ENCODE assay signal across 9 mouse cellular contexts in the genomic region with DNA sequence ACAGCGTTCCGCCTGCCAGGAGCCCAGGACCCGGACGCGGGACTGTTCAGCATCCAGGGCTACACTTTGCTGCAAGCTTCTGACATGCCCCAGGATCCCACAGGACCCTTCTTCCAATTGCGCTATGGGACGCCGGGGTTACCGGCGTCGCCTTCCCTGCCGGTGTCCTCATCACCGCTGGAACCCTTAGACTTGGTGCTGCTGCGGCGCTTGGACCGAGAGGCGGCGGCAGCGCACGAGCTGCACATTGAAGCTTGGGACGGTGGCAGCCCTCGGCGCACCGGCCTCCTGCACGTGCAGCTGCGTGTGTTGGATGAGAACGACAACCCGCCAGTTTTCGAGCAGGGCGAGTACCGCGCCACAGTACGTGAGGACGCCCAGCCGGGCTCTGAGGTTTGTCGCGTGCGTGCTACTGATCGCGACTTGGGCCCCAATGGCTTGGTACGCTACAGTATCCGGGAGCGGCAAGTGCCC. TPM values are rescaled to one million over a fixed set of nuclear protein-coding genes. Genes with fewer than 3 reads are reported as not detected.
DNase-seq lines count a peak whose midpoint lies in the region; ATAC-seq and TF ChIP-seq lines count a peak whose summit lies in the region.
"Had no signal": no experiment of that assay in that cellular context is flagged by ENCODE, and none has a peak within 500 bp of the region (broad histone marks: within the 10 kb centered on the region; RNA-seq: fewer than 3 reads in every experiment).

No protein-coding gene starts in this region.

- under 1% methylated on average over 43 of the region's 43 CpGs for WGBS in kidney, embryonic 16.5 days
- under 1% methylated on average over 43 of the region's 43 CpGs for WGBS in limb, embryonic 14.5 days
- under 1% methylated on average over 43 of the region's 43 CpGs for WGBS in neural tube, embryonic 11.5 days

- H3K27ac ChIP-seq in kidney, embryonic 16.5 days (ENCODE audit: low read length): no peak overlapping the region
- H3K27ac ChIP-seq in limb, embryonic 14.5 days (replicated peaks; ENCODE audit: low read depth, low read length): no peak overlapping the region
- H3K27ac ChIP-seq in neural tube, embryonic 11.5 days (ENCODE audit: low read depth, low read length): no peak overlapping the region

- H3K9me3 ChIP-seq in kidney, embryonic 16.5 days (ENCODE audit: low read length): no peaks in the 10 kb centered on the region
- H3K9me3 ChIP-seq in limb, embryonic 14.5 days (ENCODE audit: control insufficient read depth, low read length): no peaks in the 10 kb centered on the region
- H3K9me3 ChIP-seq in neural tube, embryonic 11.5 days (ENCODE audit: control insufficient read depth, low read length): no peaks in the 10 kb centered on the region

- peak; percentile 46; the same call in 1 of the 2 replicates for ATAC-seq in kidney, embryonic 16.5 days (ENCODE audit: low FRiP score, low TSS enrichment)
- ATAC-seq in granulocyte monocyte progenitor cell, adult 5-6 weeks (replicated peaks; ENCODE audit: poor library complexity, severe bottlenecking): peak; percentile 34
- ATAC-seq in limb, embryonic 14.5 days (ENCODE audit: low FRiP score, low read depth): no peak
- ATAC-seq in neural tube, embryonic 11.5 days (ENCODE audit: insufficient read depth, low FRiP score, low TSS enrichment): peak; percentile 5; the same call in 1 of the 2 replicates
- ATAC-seq in erythroblast, adult 5-6 weeks (replicated peaks; ENCODE audit: low FRiP score, poor library complexity, severe bottlenecking): no peak
- ATAC-seq: Patski had no signal

- H3K4me1 ChIP-seq in kidney, embryonic 16.5 days (ENCODE audit: insufficient read depth, low read length): peaks cover 27% of the 10 kb centered on the region
- peaks cover 23% of the 10 kb centered on the region for H3K4me1 ChIP-seq in limb, embryonic 14.5 days (ENCODE audit: control insufficient read depth, insufficient read depth, low read length)
- H3K4me1 ChIP-seq in neural tube, embryonic 11.5 days (ENCODE audit: control insufficient read depth, insufficient read depth, low read length): peaks cover 11% of the 10 kb centered on the region

- DNase-seq in kidney, adult 9 months: no peak
- peak; percentile 44 for DNase-seq in brain, adult 2 months (ENCODE audit: low read depth, low spot score)
- DNase-seq in limb, embryonic 14.5 days (ENCODE audit: low spot score): no peak
- peak; percentile 64 for DNase-seq in neural tube, embryonic 11.5 days (ENCODE audit: low spot score)
- DNase-seq in urinary bladder, adult 2 months (ENCODE audit: low spot score): no peak

- peak overlapping the region; percentile 60 for H3K4me3 ChIP-seq in kidney, embryonic 16.5 days (ENCODE audit: low read length)
- H3K4me3 ChIP-seq in limb, embryonic 14.5 days (replicated peaks; ENCODE audit: low read length): peak overlapping the region; percentile 49
- H3K4me3 ChIP-seq in neural tube, embryonic 11.5 days (ENCODE audit: low read depth, low read length): peak overlapping the region; percentile 61

- H3K9ac ChIP-seq in kidney, embryonic 16.5 days (replicated peaks; ENCODE audit: low read length): no peak overlapping the region; the same call in 1 of the 2 replicates
- peak overlapping the region; percentile 43 for H3K9ac ChIP-seq in limb, embryonic 14.5 days (ENCODE audit: low read depth, low read length, severe bottlenecking)
- H3K9ac ChIP-seq in neural tube, embryonic 11.5 days (ENCODE audit: low read length): peak overlapping the region; percentile 26

- TF ChIP-seq POLR2A in limb, embryonic 14.5 days (IDR thresholded peaks at IDR 0.05; ENCODE audit: borderline replicate concordance, extremely low read depth, insufficient read depth, insufficient read length): no peak

- peaks cover 70% of the 10 kb centered on the region for H3K27me3 ChIP-seq in kidney, embryonic 16.5 days (ENCODE audit: insufficient read depth, low read length)
- H3K27me3 ChIP-seq in limb, embryonic 14.5 days (ENCODE audit: control insufficient read depth, insufficient read depth, low read length): peaks cover 61% of the 10 kb centered on the region
- H3K27me3 ChIP-seq in neural tube, embryonic 11.5 days (ENCODE audit: control insufficient read depth, insufficient read depth, low read length): peaks cover 29% of the 10 kb centered on the region

- H3K36me3 ChIP-seq in kidney, embryonic 16.5 days (ENCODE audit: insufficient read depth, low read length): no peaks in the 10 kb centered on the region
- no peaks in the 10 kb centered on the region for H3K36me3 ChIP-seq in limb, embryonic 14.5 days (ENCODE audit: control insufficient read depth, insufficient read depth, low read length)
- H3K36me3 ChIP-seq in neural tube, embryonic 11.5 days (ENCODE audit: control insufficient read depth, insufficient read depth, low read length): no peaks in the 10 kb centered on the region

- peak overlapping the region; percentile 97 for H3K4me2 ChIP-seq in kidney, embryonic 16.5 days (replicated peaks; ENCODE audit: low read depth, low read length)
- peak overlapping the region; percentile 97 for H3K4me2 ChIP-seq in limb, embryonic 14.5 days (replicated peaks; ENCODE audit: low read depth, low read length, severe bottlenecking)
- peak overlapping the region; percentile 89 for H3K4me2 ChIP-seq in neural tube, embryonic 11.5 days (ENCODE audit: low read depth)

RNA-seq across cellular contexts. Expression of a gene that starts 0.7 kb away (rescaled TPM):
- polyA plus RNA-seq in kidney, embryonic 16.5 days (2015; fragmentation: Nextera tagmentation; extraction: Ambion mirVana): 0.10 and 0.12 TPM in 2 replicates
- total RNA-seq in granulocyte monocyte progenitor cell, adult 5-6 weeks (2014; fragmentation: Nextera tagmentation): not detected in 2 replicates
- not detected in 2 replicates for total RNA-seq in granulocyte monocyte progenitor cell, adult 5-6 weeks (2017)
- polyA plus RNA-seq in limb, embryonic 14.5 days (2012; rRNA removed): 1.7 and 1.8 TPM in 2 replicates
- 2.1 and 2.2 TPM in 2 replicates for polyA plus RNA-seq in limb, embryonic 14.5 days (2014; fragmentation: Nextera tagmentation; extraction: Ambion mirVana)
- polyA plus RNA-seq in neural tube, embryonic 11.5 days (2014; fragmentation: Nextera tagmentation; extraction: Ambion mirVana): 1.1 and 1.2 TPM in 2 replicates
- 0.17 and 0.25 TPM in 2 replicates for polyA plus RNA-seq in urinary bladder, adult 2 months (2012; rRNA removed)
- not detected in 2 replicates for total RNA-seq in erythroblast, adult 5-6 weeks (2015; ENCODE audit: low replicate concordance)
- total RNA-seq in erythroblast, adult 5-6 weeks (2017; ENCODE audit: low replicate concordance): not detected in 2 replicates

Comparison
In these comparisons a context has a peak if more than half of its experiments do, and no peak if none do; other contexts are left out.
1. ATAC-seq: peak in kidney, embryonic 16.5 days (single experiment), granulocyte monocyte progenitor cell, adult 5-6 weeks (single experiment) and neural tube, embryonic 11.5 days (single experiment); none in limb, embryonic 14.5 days (single experiment) and erythroblast, adult 5-6 weeks (single experiment).
2. DNase-seq: peak in brain, adult 2 months (single experiment) and neural tube, embryonic 11.5 days (single experiment); none in kidney, adult 9 months (single experiment), limb, embryonic 14.5 days (single experiment) and urinary bladder, adult 2 months (single experiment).
3. Peak in every context shown above with its lines, with median percentiles within 50 percentile points of each other: H3K4me2 ChIP-seq and H3K4me3 ChIP-seq.